Mouse (Mus musculus): ENCODE results near the gene Camk2n1.

The Camk2n1 gene

DNA sequence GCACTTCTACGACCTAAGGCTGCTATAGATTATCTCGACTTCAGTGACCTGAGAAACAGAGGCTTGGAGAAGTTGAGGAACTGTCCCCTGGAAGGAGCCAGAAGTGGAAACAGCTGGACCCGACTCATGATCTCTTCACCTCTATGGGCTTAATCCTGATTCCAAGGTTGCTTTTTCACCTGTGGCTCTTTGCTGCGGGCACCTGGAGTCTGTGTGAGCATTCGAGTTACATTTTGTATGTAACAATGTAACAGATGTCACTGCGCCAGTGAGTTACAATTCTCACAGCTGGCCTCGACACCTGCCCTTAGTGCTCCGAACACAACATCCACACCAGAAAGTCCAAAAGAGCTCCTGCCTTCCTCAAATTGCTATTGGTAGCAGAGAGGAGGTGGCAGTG is 11.3 kb downstream of the Camk2n1 start:
- DNase-seq = no peak

DNA sequence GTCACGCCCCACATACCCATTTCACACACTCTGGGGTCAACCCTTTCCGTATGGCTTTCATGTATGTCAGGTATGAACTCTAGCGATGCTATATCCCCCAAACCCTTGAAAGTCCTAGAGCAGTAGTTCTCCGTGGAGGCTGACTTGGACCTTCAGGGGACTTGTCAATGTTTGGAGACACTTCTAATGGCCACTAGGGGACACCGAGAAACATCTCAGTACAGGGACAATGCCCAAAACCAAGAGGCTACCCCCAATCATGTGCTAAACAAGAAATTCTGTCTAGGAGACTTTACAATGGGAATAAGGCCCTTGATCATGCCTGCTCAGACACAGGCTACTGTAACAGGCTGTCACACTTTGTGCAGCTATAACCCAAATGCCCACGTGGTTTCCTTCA is 12.6 kb downstream of the Camk2n1 start:
- DNase-seq = no peak

DNA sequence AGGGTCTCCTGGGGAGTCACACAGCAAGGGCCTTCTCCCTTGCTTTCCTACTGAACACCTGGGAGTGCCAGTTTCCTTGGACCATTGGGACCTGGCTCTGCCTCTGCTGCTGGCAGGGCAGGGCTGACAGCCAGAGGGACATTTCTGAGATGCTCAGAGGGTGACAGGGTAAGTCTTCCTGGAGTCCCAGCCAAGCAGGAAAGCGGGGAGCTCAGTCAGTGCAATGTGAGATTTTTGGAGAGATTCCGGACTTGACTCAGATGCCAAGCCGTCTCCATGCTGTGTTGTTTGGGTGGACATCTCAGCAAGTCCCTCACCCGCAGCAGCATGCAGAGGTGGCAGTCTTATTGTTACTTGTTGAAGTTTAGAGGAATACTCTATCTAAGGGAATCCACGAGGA is 13.3 kb downstream of the Camk2n1 start:
- no peak for DNase-seq

DNA sequence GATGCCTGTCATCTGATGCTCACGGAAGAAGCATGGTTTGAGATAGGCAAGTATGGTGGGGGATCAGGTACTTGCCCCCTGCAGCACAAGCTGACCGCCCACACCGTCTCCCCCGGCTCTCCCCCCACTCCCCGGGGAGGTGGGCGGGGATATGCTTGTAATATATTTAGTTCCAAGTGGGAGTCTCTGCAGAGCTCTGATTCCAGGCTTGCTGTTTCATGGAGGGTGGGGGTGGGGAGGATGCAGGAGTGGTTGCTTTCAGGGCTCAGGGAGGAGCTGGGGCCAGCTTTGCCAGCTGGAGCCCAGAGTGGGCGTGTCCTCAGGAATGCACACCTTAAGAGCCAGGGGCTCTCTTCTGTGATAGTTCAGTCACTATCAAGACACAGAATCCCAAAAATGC is 15.0 kb downstream of the Camk2n1 start:
- DNase-seq = no peak

DNA sequence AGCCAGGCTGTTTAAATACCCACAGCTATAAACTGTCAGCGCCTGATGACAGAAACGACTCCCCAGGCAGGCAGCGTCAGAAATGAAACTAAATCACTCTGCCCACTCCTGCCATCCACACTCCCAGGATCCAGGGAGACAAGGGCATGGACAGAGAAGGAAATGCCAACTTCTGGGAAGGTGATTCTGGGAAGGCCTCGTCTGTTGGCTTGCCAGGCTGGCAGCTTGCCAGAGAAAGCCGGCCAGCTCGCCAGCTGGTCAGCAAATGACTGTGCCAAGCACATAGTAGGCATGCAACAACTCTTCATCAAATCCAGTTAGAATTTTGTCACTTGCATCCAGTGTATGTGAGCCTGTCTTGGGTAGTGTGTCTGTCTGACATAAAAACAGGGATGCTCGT is 17.1 kb downstream of the Camk2n1 start:
- no peak for DNase-seq

DNA sequence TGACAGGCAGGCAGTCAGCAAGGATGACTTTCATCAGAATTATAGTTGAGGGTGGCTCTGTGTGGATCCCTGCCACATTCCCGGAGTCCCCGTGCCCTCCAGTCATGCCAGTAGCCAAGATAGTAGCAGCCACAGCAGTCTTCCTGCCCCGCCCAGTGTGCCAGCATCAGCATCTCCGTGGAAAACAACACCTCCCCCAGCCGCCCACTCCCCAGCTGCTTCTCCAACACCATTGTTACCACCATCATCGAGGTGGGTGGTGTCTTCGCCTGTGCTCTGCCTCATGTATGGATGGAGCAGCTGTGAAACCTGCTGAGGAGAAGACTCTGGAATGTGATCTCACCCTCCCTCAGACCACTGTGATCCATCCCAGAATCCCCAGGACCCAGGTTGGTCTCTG is 25.5 kb downstream of the Camk2n1 start:
- DNase-seq = no peak

DNA sequence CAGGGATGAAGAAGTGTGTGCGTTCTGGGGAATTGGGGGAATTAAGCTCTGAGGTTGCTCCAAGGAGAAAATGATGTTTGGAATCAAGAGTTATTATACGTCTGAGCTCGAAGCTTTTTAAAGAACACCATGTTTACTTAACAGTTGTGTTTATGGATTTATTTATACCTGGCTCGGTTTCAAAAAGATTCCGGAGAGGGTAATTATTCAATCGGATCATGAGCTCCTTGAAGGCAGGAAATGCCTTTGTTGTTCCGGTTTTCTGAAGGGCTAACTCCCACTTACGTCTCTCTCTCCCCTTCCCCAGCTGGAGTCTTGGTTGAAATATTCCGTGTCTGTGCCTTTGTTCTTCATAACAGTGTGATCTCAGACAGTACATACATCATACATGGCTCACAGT is 26.8 kb downstream of the Camk2n1 start:
- no peak for DNase-seq

DNA sequence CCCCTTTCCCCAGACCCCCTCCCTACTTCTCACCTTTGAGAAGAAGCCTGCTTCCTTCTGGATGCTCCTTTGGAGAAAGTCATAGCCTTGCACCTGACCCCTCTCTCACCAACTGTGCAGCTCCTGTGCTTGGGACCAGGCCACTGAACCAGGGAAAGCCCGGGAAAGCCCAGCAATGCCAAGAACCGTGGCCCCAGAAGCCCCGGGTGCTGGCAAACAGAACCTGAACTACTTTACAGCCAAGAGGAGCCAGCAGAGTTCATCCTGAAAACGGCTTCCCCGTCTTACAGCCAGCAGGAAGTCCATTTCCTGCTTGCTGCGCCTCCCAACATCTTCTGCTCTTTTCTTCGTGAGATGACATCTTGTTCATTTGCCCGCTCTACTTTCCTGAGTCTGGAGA is 28.6 kb downstream of the Camk2n1 start:
- DNase-seq = no peak

DNA sequence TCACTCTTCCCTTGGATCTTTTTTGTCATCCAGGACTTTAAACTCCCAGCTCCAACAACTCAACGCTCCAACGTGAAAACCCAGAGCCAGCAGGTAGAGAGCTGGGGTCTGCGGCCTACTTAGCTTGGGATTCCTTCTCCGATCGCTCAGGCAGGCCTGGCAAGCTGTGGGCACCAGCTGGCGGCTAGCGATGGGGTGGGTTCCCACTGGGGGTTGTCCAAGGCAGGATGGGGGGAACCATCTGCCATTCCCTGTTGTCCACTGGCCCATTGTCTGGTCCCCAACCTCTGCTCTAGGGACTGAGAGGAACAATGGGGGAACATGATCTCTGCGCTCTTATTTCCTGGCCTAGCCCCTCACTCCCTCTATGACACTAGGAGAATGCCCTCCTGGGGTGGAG is 34.1 kb downstream of the Camk2n1 start:
- DNase-seq = no peak

DNA sequence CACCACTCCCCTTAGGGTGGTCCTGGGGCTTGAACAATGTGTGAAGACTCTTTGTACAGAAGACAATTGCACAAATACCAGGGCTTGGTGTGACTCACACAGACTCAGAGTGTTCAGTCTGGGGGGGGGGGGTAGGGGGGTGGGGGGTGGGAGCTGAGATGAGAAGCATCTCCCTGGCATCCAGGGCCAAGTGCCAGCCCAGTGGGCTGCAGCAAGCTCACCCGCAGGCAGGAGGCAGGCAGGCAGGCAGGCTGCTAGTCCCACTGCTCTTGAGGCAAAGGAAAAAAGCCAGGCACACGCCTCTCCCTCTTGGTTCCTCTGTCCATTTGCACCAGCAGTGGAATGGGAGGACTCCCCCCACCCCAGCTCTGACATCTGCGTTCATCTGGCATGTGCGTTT is 37.0 kb downstream of the Camk2n1 start:
- no peak for DNase-seq

DNA sequence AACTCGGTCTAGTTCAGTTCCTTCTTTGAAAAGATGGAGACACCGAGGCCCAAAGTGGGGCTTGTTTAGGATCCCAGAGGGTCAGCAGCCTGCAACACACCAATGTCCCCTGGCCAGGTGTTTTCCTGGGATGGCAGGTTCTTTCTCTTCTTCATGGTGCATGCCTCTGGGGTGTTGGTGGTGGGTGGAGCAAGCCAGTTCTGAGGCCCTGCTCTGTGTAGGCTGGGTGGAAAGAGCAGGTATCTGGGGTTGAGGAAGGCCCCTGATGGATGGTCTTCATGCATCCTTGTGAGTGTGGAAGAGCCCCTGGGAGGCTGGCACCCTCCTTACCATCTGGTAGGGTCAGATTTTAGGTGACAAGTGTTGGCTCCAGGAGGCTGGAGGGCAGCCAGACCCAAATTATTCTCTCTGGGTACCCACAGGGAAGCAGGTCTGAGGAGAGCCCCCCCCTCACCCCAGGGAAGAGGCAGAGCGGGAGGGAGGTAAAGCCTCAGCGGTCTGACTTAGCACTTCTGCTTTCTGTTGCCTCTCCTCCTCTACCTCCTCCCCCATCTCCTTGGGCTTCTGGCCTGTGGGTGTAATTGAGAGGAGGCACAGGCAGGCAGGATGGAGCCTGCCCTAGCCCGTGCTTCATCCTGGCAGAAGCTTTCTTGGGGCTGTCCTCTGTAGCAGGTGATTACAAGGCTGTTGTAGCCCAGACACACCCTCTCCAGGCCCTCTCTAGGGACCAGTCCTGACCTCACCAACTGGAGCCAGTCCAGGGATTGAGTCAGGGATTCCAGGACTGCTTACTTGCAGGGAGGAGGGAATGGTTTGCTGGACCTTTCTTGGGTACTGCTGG is 39.3 kb downstream of the Camk2n1 start:
- peak; percentile 49 for DNase-seq

DNA sequence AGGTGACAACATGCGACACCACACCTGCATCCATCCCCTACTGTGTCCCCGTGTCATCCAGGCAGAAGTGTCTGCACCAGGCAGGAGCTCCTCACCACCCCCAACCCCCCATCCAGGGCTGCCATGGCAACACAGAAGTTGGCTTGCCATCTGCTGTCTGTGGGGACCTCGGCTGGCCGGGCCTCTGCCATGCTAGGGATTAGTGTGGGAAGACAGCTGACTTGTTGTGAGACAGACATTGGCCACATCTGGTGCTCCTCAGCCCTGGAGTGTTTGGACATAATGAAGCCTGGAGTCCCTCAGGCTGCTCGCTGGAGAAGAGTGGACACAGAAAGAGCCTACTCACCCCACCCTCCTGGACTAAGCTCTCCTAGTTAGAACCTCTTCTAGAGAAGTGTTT is 40.8 kb downstream of the Camk2n1 start:
- DNase-seq = no peak

DNA sequence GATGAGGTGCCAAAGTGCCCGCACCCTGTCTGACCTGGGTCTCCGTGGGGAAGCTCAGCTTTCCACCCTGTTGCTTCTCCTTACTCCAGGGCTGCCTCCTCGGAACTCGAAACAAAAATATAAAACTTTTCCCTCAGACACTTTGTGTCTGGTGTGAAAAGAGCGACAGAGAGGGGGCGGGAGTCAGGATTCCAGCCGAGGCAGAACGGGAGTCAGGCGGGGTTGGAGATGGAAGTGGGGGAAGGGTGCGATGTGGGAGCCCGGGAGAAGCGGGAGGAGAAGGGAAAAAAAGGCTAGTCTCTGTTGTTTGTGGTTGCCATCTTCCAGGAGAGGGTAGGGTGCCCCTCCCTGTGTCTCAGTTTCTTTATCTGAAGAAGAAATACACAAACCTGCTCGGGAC is 41.7 kb downstream of the Camk2n1 start:
- no peak for DNase-seq

DNA sequence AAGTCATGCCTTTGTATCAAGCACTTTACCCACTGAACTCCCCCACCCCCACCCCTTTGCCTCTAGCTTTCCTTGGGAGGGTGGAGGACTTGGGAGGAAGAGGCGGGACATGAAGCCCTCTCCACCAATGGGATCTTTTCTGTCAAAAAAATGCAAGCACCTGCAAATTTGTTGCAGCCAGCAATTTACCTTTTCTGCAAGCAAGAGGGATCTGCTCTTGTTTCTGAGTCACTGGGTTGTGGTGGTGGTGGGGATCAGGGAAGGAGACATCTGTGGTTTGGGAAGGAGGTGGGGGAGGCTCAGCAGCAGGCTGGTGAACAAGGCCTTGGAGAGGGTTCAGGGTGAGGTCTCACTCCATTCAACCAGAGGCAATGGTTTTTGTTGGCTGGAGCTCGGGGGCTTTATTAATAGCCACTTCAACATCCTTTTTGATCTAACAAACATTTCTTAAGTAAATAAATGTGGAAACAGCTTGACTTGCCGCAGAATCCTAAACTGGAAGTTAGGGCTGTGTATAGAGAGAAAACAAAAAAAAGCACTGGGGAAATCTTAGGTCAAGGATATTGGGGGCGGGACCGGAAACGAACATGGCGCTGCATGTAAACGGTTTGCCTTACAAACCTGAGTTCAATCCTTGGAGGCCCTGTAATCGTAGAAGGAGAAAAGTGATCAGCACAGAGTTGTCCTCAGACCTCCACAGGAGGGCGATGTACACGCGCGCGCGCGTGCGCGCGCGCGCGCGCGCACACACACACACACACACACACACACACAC is 42.8 kb downstream of the Camk2n1 start:
- DNase-seq = no peak

DNA sequence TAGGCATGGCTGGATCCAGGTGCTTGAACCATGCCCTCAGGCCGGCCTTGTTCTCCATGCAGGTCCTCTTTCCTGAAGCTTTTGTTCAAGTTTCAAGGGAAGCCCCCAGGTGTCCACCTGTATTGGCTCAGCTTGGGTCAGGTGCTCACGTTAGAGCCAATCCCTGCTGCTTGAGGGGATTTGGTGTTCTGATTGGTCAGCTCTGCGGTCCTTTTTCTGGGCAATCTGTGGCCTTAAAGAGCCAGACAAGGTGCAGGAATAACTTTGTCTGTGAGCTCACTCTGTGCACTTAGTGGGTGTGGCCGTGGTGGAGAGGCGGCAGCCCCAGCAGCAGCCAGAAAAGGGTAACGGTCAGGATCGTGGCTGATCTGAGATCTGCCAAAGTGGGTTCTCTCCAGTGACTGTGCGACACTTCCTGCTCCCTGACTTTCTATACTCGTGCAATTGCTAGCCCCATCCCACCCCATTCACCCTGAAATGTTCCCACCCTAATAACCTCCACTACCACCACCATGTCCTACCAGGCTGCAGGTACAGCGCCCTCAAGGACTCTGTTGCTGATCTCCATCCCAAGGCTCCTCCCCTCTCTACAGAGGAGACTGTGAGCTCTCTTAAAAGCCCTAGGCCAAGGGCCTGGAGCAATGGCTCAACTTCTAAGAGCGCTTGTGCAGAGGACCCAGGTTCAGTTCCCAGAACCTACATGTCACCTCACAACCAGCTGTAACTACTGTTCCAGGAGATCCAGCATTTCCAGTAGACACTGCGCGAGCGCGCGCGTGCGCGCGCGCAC is 45.9 kb downstream of the Camk2n1 start:
- no peak for DNase-seq

DNA sequence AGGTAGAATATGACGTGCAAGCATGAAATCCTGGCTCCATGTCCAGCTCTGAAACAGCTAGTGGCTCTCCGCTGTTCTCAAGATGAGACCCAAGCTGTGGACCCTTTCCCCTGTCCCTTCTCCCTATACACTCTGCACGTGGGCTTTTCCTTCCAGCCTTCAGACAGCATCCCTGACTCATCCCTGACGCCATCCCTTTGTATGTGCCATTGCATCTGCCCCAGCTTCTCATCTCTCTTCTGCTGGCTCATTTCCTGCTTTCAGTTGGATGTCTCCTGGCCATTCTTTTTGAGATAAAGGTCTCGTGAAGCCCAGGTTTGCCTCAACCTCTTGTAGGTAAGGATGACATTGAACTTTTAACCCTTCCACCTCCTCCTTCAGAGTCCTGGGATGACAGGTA is 46.9 kb downstream of the Camk2n1 start:
- DNase-seq = no peak

DNA sequence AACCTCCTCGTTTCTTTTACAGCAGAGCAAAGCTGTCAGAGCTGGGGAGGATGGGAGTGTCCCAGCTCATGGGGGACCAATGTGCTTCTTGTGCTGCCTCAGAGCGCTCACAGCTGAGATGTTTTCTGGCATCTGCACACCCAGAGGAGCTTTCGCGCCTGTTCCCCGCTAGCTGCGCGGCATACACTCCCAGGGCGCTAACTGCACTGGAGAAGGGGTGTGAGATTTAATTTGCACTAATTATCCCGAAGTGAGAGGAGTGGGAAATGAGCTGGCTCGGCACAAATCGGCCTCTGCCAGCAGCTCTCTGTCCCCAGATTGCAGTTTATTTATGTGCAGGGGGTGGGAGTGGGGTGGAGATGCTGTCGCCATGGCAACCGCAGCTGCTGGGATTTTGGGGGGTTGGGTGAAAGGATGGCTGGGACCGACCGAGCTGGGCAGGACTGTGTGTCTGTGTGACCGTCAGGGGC is 50.6 kb downstream of the Camk2n1 start:
- DNase-seq = no peak

DNA sequence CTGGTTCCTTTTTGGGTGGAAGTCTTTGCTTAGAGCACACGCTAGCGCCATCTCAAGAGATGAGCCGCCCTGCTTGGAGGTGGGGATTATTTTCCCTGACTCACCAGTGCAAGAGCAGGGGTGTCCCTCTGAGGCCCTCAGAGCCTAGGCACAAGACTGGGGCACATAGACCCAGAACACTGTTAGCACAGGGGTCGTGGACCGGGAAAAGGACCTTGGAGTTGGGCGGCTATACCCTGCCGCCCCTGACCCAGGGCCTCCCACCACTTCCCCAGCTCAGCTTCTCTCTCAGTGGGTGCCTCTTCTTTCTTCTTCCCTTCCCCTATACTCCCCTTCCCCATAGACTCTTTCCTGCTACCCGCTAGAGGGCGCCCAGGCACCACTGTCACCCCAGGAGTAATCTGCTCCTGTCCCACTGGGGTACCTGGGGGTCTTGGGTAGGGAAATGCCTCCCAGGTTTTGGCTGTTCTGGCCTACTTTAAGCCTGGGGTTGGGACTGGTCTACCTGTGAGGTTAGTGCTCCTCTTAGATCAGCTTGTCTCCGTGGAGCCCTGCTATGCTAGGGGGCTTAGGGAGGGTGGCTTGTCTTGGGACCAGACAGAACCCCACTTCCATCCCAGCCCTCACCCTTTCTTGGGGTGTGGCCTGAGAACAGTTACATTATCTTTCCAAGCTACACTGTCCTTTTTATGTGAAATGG is 51.2 kb downstream of the Camk2n1 start:
- DNase-seq = no peak

DNA sequence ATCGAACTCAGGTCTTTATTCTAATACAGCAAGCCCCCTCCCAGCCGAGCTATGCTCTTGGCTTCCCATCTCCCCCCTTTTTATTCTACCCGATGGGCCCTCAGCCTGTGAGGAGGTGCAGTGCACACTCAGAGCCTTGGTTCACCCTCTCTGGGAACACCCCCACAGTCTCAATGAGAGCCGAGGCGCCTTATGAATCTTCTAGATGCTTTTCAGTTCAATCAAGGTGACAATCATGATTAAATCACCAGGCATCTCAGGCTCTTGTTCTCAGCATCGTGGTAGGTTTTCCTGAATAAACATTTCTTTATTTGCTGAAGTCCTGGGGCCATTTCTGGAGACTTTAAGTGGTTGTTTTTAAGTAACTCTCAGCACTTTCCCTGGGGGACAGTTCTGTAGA is 53.8 kb downstream of the Camk2n1 start:
- DNase-seq = no peak
